Mouse (Mus musculus) limb, embryonic 14.5 days (tissue): ENCODE measurements at regions not wholly inside any gene's neighbourhood (a gene's known extent, or its start where the extent isn't known, plus 50 kb on each side); places are given as distances from the start of the nearest gene placed in this dataset.

Experiments used
- ATAC-seq: fragments of 200-750 bp; cut with Nextera tagmentation; 2 replicates; pipeline ENCODE4 v1.8.0; 2017; ENCODE audit warnings: low read depth, moderate number of reproducible peaks, moderate TSS enrichment; ENCODE audit not compliant: low FRiP score
- DNase-seq: peaks from one replicate; pipeline ENCODE4 v3.0.0-alpha.2; 2015; ENCODE audit warnings: low spot score
- H3K27ac ChIP-seq: fragments of 300-500 bp; sonication (generic); replicated peaks from 2 replicates; pipeline ENCODE4 v1.5.1; 2014; ENCODE audit warnings: low read depth, mild to moderate bottlenecking, low read length, moderate library complexity, mixed read lengths
- H3K27me3 ChIP-seq: fragments of 300-500 bp; sonication (generic); 2 replicates; pipeline ENCODE4 v1.6.1; 2014; ENCODE audit warnings: low read length, mixed read lengths; ENCODE audit not compliant: control insufficient read depth, insufficient read depth
- H3K36me3 ChIP-seq: fragments of 300-500 bp; sonication (generic); 2 replicates; pipeline ENCODE4 v1.6.1; 2014; ENCODE audit warnings: mild to moderate bottlenecking, low read length, moderate library complexity, mixed read lengths; ENCODE audit not compliant: control insufficient read depth, insufficient read depth
- H3K4me1 ChIP-seq: fragments of 300-500 bp; sonication (generic); 2 replicates; pipeline ENCODE4 v1.6.1; 2014; ENCODE audit warnings: antibody characterized with exemption, low read length, mixed read lengths; ENCODE audit not compliant: control insufficient read depth, insufficient read depth
- H3K4me2 ChIP-seq: fragments of 300-500 bp; sonication (generic); replicated peaks from 2 replicates; pipeline ENCODE4 v1.6.1; 2014; ENCODE audit warnings: low read depth, mild to moderate bottlenecking, low read length, moderate library complexity; ENCODE audit not compliant: severe bottlenecking
- H3K4me3 ChIP-seq: fragments of 300-500 bp; sonication (generic); replicated peaks from 2 replicates; pipeline ENCODE4 v1.5.1; 2014; ENCODE audit warnings: low read length
- H3K9ac ChIP-seq: fragments of 300-500 bp; sonication (generic); 2 replicates; pipeline ENCODE4 v1.6.1; 2014; ENCODE audit warnings: mild to moderate bottlenecking, low read depth, low read length, moderate library complexity; ENCODE audit not compliant: severe bottlenecking
- H3K9me3 ChIP-seq: fragments of 300-500 bp; sonication (generic); 2 replicates; pipeline ENCODE4 v1.6.1; 2016; ENCODE audit warnings: low read length; ENCODE audit not compliant: control insufficient read depth
- POLR2A ChIP-seq: fragments of 200-500 bp; IDR thresholded peaks from 2 replicates; pipeline ENCODE4 v1.8.0; 2012; ENCODE audit warnings: inconsistent platforms, mild to moderate bottlenecking, moderate library complexity, borderline replicate concordance; ENCODE audit not compliant: insufficient read depth, insufficient read length; ENCODE audit errors: extremely low read depth
- WGBS: fragments of 180-500 bp; shearing (Covaris S2); extraction: QIAGEN DNeasy Blood & Tissue Kit; methylation state at CpG from one replicate; pipeline ENCODE4 v1.1.7; 2014; 5-methylcytosine and 5-hydroxymethylcytosine counted together

- Histone ChIP-seq H3K4me2 (no peak overlapping the region), H3K36me3 (no peaks in the 10 kb centered on the region), H3K27ac (no peak overlapping the region), H3K4me1 (no peaks in the 10 kb centered on the region), H3K9ac (no peak overlapping the region), H3K9me3 (no peaks in the 10 kb centered on the region; the same call in 1 of the 2 replicates), H3K4me3 (no peak overlapping the region), H3K27me3 (no peaks in the 10 kb centered on the region)
- WGBS, result 83% methylated on average over 5 of the region's 5 CpGs
- ATAC-seq, result no peak
- no peak for DNase-seq
- TF ChIP-seq POLR2A, result no peak
Measured at GRCm38 (mm10) chr3:129470088-129470487, 62.1 kb upstream of the Elovl6 start.

- no peak for TF ChIP-seq POLR2A
Measured at GRCm38 (mm10) chr3:129471332-129471731, 60.8 kb upstream of the Elovl6 start.

GRCm38 (mm10) chr3:129472008-129472407 lies 60.1 kb upstream of the Elovl6 start:
- H3K4me2 ChIP-seq, result no peak overlapping the region
- H3K4me3 ChIP-seq, result no peak overlapping the region
- H3K9me3 ChIP-seq, result no peaks in the 10 kb centered on the region; the same call in 1 of the 2 replicates
- H3K4me1 ChIP-seq, result no peaks in the 10 kb centered on the region
- H3K27me3 ChIP-seq, result no peaks in the 10 kb centered on the region
- 82% methylated on average over 10 of the region's 10 CpGs for WGBS
- H3K27ac ChIP-seq, result no peak overlapping the region
- no peaks in the 10 kb centered on the region for H3K36me3 ChIP-seq
- ATAC-seq, result no peak
- no peak overlapping the region for H3K9ac ChIP-seq
- no peak for DNase-seq
- TF ChIP-seq POLR2A, result no peak

More at GRCm38 (mm10) chr3:129471332-129471731, 60.8 kb upstream of the Elovl6 start:
- Histone ChIP-seq H3K9me3 (no peaks in the 10 kb centered on the region; the same call in 1 of the 2 replicates), H3K36me3 (no peaks in the 10 kb centered on the region), H3K27me3 (no peaks in the 10 kb centered on the region), H3K4me3 (no peak overlapping the region), H3K9ac (no peak overlapping the region), H3K27ac (no peak overlapping the region), H3K4me1 (no peaks in the 10 kb centered on the region), H3K4me2 (no peak overlapping the region)
- ATAC-seq (no peak), DNase-seq (no peak)
- 74% methylated on average over 1 of the region's 1 CpGs for WGBS

- H3K4me1 ChIP-seq, result no peaks in the 10 kb centered on the region
- no peaks in the 10 kb centered on the region for H3K9me3 ChIP-seq
- no peaks in the 10 kb centered on the region for H3K27me3 ChIP-seq
- DNase-seq (no peak), ATAC-seq (no peak)
- no peak overlapping the region for H3K4me3 ChIP-seq
- H3K36me3 ChIP-seq, result no peaks in the 10 kb centered on the region
- H3K4me2 ChIP-seq, result no peak overlapping the region
- no peak overlapping the region for H3K9ac ChIP-seq
- WGBS, result 91% methylated on average over 7 of the region's 7 CpGs
- TF ChIP-seq POLR2A, result no peak
- no peak overlapping the region for H3K27ac ChIP-seq
Measured at GRCm38 (mm10) chr3:129474451-129474850, 57.7 kb upstream of the Elovl6 start.

- H3K27ac ChIP-seq, result no peak overlapping the region
- 91% methylated on average over 4 of the region's 4 CpGs for WGBS
- no peaks in the 10 kb centered on the region for H3K4me1 ChIP-seq
- H3K27me3 ChIP-seq, result no peaks in the 10 kb centered on the region
- no peak overlapping the region for H3K9ac ChIP-seq
- no peak for TF ChIP-seq POLR2A
- H3K4me2 ChIP-seq, result no peak overlapping the region
- no peaks in the 10 kb centered on the region for H3K9me3 ChIP-seq
- H3K4me3 ChIP-seq, result no peak overlapping the region
- no peak for ATAC-seq
- no peaks in the 10 kb centered on the region for H3K36me3 ChIP-seq
- DNase-seq, result no peak
Measured at GRCm38 (mm10) chr3:129476250-129476649, 55.9 kb upstream of the Elovl6 start.

GRCm38 (mm10) chr3:129478093-129478492 lies 54.1 kb upstream of the Elovl6 start:
- WGBS, result 78% methylated on average over 7 of the region's 7 CpGs
- no peaks in the 10 kb centered on the region for H3K4me1 ChIP-seq
- ATAC-seq (no peak), DNase-seq (peak; percentile 4)
- H3K27ac ChIP-seq, result no peak overlapping the region
- H3K4me2 ChIP-seq, result no peak overlapping the region
- H3K27me3 ChIP-seq, result no peaks in the 10 kb centered on the region
- H3K4me3 ChIP-seq, result no peak overlapping the region
- H3K9me3 ChIP-seq, result no peaks in the 10 kb centered on the region
- no peaks in the 10 kb centered on the region for H3K36me3 ChIP-seq
- no peak for TF ChIP-seq POLR2A
- no peak overlapping the region for H3K9ac ChIP-seq
